Mouse (Mus musculus) ZHBTc4 (cell line): ENCODE data around the gene Fbln1.

Experiments used
- DNase-seq: peaks from one replicate; pipeline ENCODE4 v3.0.0-alpha.2; 2011; ENCODE audit warnings: low read depth, low spot score

Gene Fbln1

DNA sequence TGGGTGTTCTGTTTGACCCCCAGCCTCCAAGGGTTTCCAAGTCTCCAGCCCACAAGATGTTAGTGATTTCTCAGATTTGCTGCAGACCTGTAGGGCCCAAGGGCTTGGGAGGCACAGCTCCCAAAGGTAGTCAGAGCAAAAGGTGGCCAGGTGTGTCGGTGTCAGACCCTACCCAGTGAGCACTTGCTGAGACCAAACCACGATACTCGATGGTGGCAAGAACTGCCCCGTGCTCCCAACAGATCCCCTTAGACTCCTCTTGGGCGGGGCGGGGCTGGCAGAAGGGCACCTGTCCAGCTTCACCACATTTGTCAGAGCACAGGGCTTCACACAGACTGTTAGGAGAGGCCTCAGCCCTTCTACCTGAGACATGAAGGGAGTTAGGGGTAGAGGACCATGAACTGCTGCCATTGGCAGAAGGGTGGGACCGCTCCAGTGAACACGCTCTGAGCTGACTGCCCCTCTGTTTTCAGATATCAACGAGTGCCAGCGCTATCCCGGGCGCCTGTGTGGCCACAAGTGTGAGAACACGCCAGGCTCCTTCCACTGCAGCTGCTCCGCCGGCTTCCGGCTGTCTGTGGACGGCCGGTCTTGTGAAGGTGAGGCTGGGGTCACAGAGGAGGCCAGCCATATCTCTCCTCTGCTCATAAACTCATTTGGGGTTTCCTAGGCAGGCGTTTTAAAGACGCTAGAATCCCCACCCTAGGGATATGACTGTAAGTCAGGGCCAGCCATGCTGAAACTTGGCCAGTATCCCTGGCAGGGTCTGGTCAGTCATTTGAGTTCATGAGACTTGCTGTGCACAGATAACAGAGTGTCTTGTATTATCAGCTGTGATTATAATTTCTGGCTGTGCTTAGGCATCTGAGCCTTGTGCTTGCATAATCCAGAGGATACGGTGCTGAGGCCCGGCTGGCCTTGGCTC lies 33.3 kb downstream of the Fbln1 start:
- no peak for DNase-seq

DNA sequence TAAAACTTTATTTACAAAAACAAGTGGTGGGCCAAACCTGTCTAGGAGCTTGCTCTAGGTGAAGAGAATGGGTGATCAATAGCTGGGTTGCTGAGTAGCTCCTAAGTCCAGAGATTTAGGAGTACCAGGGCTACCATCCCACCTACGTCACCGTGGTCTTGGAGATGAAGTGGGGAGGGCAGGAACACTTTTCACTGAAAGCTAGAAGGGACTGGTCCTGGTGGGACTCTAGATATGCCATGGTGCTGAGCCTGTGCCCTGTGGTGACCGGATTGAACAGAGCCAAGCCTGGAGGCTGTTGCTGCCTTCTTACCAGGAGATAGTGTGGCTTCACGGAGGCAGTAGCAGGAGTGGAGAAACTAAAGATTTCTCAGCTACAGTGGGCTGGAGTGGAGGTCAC lies 34.3 kb downstream of the Fbln1 start:
- DNase-seq, result no peak

DNA sequence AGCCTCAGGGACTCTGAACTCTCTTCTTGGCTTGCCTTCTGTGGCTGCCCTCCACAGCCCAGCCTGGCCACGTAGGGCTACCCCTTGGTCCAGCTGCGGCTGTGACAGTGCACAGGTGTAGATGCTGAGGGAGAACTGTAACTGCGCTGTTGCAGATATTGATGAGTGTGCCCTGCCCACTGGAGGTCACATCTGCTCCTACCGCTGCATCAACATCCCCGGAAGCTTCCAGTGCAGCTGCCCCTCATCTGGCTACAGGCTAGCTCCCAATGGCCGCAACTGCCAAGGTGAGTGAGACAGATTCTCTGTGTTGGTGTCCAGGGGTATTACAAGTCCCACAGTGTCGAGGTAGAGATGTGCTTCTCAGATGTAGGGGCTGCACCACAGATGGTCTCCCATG lies 36.1 kb downstream of the Fbln1 start:
- no peak for DNase-seq

DNA sequence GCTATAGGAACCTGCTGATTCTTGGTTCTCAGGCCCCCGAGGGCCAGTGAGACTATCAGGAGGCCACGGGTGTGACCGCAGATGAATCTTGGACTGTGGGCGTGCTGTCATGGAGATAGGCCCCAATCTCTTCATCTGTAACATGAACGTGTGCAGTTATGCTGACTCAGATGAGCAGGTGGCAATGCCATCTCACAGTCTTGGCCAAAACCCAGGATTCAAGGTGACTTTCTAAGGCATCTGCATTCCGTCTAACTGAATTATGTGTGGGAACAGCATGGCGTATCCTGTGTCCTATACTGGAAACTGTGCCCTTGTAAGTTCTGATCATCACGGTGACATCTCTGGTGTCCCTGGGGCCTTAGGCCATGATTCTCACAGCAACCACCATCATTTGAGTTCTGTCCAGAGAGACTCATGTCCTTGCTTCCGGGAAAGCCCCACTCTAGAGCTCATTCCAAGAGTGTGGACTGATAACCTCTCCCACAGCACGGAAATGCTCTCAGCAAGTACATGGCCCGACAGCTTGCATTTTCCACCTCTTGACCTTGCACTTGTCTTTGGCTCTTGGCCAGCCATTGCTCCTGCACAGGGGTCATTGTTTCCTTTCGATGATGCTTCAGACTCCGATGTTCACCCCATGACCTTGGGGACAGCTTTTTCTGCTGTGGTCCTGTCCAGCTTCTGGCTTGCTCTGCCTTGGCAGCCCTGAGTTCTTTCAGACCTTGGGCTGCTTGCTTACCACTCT lies 38.8 kb downstream of the Fbln1 start:
- no peak for DNase-seq

DNA sequence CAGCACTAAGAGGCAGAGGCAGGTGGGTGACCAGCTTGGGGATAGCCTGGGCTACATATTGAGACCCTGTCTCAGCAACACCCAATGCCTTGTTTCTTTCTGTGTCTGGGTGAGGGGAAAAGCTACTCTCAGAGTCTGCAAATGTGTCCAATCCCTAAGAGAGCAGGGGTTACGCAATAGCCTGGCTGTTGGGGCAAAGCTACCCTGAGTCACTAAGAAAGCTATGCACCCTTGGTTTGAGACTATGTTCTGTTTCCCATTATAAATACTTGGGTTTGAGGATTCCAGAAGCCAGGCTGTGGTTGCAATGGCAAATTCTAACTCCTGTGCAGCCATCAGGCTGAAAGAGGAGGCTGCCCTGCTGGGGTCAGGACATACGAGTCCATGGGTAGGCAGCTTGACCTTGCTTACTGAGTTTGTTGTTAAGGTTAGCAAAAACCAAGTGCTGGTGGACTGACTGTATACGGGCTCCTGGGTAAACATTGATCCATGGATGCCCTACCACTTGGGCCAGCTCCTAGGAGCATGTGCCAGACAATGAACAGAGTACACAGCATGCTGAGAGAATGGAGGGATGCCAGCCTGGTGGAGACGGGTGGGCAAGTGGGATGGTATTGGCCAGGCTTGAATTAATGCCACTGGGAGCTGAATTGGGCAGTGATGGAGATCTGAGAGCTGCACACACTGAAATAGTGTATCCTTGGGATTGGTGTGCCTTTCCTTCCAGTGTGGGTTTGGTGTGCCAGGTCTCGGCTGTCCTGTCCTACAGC lies 39.7 kb downstream of the Fbln1 start:
- DNase-seq, result no peak

DNA sequence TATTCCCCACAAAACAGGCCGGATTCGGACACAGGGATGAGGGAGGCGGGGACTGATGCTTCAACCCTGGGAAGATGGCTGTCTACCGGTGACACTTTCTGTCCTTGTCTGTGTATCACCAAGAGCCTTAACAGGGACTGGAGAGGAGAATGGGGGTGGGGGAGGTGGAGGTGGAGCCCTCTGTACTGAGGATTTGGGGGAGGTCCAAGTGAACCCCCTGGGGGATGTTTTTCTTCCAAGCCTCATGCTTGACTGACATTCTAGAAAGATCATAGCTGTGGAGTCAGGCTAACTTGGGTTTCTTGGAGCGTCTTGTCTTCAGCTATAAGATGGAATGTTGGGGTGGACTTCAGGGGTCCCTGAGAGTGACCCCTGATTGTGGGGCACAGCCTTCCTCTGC lies 40.3 kb downstream of the Fbln1 start:
- no peak for DNase-seq

DNA sequence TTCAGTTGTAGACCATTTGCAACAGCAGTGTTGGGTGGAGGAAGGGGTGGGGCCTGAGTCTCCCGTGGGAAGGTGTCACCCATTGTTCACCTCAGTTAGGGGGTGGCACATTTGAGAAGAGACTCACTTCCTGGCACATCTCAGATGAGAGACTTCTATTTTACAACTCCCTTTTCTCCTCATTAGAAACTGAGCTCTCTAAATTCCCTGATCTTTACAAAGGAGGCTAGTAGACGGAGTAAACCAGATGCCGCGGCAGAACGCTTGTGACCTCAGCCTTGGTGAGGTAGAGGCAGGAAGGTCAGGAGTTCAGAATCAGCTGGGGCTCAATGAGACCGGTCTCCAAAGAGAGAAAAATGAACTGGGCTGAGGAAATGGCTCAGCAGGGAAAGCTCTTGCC lies 41.2 kb downstream of the Fbln1 start:
- DNase-seq, result peak; percentile 70

DNA sequence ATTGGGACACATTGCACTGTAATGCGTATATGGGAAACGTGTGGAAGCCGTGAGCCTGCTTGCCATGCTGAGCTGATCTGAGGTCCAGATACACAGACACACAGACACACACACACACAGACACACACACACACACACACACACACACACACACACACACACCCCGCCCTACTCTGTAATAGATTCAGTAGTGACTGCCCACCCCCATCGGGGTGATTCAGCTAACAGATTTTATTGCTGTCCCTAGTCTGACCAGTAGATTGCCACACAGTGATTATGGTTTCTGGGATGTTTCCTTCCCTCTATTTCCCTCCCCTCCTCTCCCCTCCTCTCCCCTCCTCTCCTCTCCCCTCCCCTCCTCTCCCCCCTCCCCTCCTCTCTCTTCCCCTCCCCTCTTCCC lies 42.6 kb downstream of the Fbln1 start:
- no peak for DNase-seq

DNA sequence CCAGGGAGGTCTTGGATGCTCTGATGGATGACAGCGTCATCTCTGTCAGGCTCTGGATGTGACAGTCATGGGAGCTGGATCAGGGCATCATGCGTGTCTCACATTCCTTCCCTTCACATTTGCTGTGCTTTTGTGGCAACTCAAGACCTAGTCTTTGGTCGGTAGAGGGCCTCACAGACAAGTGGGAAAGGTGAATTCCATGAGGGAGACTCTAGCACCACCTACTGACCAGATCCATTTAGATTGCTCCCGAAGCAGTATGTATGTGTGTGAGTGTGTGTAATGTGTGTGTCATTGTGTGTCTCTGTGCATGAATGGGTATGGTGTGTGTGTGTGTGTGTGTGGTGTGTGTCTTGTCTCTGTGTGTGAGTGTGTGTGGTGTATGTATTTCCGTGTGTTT lies 43.5 kb downstream of the Fbln1 start:
- DNase-seq, result peak; percentile 88

DNA sequence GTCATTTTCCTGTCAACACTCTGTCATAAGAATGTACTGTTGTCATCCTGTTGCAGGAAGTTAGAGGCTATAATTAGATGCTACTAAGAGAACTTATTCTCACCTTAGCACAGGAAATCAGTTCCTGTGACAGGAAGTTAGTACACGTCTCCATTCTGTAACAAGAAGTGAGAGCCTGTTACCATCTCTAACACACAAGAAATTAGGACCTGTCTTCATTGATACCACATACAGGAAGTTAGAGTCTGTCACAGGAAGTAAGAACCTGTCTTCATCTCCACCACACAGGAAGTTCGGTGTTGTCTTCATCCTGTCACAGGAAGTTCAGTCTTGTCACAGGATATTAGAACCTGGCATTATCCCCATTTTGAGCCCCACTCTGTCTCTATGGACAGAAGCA lies 44.7 kb downstream of the Fbln1 start:
- no peak for DNase-seq

DNA sequence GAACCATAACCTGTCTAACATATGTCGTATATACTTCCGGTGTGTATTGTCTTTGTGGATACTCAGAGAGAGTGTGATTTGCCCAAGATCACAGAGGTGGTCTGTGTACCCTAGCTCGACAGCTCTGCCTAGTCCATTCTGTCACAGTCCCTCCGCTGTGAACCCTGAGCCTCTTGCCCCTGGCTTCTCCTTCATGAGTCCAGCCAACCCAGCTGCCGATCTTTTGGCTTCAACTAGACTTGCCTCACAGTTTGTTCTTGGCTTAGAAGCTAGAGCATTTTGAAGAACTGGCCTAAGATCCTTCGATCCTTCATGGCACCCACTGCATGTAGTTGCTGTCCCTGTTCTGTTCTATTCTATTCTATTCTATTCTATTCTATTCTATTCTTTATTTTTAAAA lies 46.7 kb downstream of the Fbln1 start:
- no peak for DNase-seq

DNA sequence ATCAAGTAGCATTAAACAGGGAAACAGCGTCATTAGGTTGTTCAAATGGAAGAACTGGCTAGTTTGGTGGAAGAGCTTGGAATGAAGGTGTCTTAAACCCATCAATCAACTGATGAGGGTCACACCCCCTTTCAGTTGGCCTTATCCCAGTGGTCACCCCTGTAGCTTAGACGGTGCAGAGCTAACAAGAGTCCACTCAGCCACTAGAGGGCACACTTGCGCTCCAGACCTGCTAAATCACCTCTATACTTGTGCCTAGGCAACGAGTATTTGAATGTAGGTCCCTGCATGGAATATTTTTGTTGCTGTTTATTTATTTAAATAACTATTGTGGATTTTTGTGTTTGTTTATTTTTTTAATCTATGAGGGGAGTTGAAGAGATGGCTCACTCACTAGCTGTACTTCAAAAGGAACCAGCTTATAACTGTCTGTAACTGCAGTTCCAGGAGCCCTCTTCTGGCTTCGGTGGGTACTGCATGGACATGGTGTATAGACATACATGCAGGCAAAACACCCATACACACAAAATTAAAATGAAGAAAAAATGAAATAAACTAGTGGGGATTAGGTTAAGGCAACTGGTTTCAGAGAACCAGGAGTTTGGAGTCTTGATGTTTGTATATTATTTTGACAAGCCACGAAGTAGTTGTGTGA lies 52.2 kb downstream of the Fbln1 start:
- peak; percentile 87 for DNase-seq

DNA sequence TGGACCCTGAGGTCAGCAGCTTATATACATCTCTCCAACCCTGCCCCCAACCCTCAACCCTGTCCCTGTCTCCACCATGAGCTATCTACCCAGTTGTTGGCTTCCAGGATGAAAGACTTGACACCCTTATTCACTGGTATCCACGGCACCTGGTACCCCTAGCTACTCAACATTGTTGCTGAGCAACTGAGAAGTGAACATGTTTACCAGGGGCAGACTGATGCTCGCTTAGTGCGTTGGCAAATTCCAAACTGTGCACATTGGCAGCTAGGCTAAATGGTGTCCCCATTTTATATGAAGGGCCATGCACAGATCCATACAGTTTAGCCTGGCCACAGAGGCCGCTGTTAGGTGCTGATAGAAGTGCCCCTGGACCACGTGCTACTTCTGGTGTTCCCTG lies 57.1 kb downstream of the Fbln1 start:
- no peak for DNase-seq

DNA sequence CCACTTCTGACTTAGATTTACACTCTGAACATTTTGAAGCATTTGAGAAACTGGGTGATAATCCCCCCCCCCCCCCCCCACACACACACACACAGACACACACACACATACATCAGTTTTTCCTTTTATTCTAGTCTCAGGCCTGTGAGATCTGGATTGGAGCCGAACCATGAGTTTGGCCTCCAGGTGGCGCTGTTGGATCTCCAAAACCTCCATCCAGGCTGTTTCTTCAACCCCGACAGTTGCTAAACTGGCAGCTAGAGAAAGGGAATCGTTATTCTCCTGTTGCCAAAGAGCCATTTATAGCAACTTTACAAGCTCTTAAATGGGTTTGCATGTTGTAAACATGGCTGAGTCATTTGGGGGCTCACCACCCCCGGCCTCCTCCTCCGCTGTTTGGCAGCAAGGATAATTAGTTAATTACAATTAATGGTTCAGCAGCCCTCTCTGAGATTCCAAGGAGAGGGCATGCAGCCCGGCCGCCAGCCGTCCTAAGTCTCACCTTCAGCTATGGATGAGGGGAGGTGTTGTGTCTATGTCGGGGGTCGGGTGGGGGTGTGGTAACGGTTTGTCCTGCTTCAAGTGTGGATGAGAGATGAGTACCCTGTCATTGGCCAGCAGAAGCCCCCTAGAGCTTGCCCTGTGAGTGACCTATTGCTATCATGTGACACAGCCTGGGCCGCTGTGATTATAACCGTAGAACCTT lies 61.1 kb downstream of the Fbln1 start:
- peak; percentile 84 for DNase-seq

DNA sequence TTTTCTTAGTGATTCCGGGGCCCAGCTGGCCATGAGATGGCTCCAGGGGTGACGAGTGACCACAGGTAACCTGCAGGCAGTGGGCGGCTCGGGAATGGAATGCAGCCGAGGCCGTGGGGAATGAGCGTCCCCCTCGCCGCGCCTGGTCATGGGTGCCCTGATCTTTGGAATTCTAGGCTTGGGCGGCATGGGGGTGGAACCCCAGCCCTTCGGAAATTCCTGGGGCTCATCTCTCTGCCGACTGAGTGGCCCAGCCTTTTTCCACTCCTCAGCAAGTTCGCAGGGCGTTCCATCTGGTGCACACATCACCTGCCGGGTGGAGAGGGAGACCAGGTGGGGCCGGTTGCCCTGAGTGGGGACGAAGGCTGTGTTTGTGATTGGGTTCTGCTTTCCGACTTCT lies 62.1 kb downstream of the Fbln1 start:
- DNase-seq, result no peak

DNA sequence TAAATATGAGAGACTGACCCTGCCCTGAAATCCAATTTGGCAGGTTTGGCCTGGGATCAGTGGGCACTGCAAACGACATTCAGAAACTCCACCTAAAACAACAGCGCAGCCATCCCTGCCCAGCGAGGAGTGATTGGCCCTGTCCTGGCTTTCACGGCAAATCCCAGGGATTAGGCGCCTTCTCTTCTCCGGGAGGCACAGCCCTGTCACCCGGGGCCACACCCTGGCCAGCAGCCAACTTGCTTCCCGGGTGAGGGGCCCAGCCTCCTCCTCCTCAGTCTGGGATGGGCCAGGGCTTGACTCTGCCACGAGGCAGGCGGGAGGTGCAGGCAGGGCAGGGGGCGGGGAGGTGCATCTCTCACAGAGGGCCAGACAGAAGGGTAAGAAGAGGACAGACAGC lies 67.2 kb downstream of the Fbln1 start:
- no peak for DNase-seq

DNA sequence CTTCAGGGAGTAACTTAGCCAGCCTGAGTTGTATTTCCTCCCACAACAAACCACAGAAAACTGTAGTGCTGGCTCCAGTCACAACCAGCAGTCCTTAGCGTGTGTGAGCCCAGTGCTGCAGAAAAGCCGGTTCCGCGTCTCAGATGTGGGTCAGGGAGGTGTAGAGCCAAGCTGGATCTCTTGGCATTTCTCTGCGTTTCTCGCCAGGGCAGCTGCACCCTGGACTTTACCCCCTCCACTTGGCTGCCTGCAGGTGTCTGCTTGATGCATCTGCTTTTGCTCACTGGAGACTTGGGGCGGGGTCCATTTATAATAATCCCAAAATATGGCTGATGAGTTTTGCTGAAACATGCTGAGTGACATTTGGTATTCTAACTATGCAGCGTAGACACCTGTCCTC lies 71.5 kb downstream of the Fbln1 start:
- no peak for DNase-seq

DNA sequence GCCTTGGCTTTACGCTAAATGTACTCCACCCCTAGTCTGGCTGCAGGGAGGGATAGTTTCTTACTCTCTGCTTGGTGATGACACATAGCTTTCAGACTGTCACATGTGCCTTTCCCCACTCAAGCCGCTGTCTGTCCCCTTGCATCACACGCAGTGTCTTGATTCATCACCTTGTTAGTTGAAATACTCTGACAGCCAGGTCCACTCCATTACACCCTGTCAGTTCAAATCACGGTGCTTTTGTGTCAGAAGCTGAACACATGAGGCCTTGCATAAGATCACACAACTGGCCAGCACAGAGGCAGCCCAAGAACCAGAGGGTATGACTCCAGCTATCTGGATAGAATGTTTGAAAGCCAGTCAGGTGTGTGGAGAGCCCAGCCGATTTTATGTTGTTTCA lies 73.2 kb downstream of the Fbln1 start:
- DNase-seq, result no peak

DNA sequence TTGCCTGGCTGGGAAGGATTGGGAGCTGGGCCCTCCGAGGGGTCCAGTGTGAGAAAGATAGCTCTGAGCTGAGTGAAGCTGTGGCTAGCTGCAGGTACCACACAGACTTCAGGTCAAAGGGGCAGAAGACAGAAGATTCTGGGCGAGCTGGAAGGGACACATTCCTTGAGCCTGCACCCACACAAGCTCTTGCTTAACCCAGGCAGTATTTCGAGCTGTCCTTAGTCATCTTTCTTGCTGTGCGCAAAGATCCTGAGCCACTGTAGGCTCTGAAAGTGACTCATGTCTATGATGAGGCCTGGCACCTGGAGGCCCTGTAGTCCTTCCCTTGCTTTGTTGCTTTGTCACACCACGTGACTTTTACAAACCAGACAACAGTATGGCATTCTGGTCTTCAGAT lies 76.3 kb downstream of the Fbln1 start:
- DNase-seq, result no peak

DNA sequence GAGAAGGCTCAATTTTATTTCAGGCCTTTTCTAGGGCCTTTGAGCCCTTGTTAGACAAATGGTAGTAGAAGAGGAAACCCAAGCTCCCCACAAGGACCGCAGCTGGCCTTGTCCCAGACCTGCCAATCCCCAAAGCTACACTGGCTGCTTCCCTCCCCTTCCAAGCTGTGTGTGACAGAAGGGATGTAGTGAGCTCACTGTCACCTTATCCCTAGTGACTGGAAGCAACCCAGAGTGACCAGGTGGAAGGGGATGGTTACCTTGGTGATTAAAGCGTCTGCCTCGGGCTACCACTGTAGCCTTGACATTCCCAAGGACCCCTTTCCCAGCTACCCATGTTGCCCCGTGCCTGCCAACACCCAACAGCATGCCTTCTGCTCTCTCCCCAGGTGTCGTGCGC lies 78.9 kb downstream of the Fbln1 start:
- no peak for DNase-seq

DNA sequence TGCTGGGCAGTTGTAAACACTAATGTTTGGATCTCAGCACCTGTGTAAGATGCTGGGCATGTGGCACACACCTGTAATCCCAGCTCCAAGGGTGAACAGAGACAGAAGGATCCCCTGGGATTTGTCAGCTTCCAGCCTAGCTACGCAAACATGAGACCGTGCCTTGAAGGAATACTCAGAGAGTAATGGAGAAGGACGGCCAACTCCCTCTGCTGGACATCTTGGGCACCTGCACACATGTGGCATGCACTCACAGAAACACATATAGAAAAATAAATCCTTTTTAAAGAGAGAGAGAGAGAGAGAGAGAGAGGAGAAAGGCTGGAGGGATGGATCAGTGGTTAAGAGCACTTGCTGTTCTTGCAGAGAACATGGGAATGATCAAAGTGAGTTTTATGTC lies 88.9 kb downstream of the Fbln1 start:
- peak; percentile 70 for DNase-seq
